Mouse (Mus musculus): ENCODE measurements at regions not wholly inside any gene's neighbourhood (a gene's known extent, or its start where the extent isn't known, plus 50 kb on each side); places are given as distances from the start of the nearest gene placed in this dataset.

DNA sequence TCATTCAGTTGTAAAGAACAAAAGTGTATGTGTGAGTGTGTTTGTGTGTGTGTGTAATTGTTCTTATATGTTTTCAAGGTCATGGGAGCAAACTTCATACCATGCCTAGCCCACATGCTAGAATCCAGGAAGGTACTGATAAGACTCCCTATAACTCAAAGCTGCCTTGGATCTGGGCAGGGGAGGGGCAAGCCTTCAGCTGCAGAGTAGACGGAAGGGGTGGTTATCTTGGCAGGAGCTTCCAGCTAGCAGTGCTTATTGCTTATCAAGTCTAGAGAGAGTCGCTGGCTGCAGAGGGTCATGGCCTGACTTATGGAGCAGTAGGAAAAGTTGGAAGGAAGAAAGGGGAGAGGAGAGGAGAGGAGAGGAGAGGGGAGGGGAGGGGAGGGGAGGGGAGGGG is 172.0 kb downstream of the Ajap1 start:
- Histone ChIP-seq H3K4me1 (ENCODE audit: control insufficient read depth, insufficient read depth, low read length) (no peaks in the 10 kb centered on the region), H3K36me3 (ENCODE audit: control insufficient read depth, insufficient read depth, low read length, poor library complexity, severe bottlenecking) (no peaks in the 10 kb centered on the region), H3K27me3 (ENCODE audit: control insufficient read depth, insufficient read depth, low read length, poor library complexity, severe bottlenecking) (no peaks in the 10 kb centered on the region), H3K9ac (ENCODE audit: low read depth, poor library complexity, severe bottlenecking) (no peak overlapping the region), H3K27ac (ENCODE audit: insufficient read depth, low read length) (no peak overlapping the region), H3K9me3 (replicated peaks; ENCODE audit: control insufficient read depth, insufficient read depth, low read length, poor library complexity, severe bottlenecking) (no peaks in the 10 kb centered on the region), H3K4me3 (ENCODE audit: low read depth, low read length) (no peak overlapping the region)
- no peak for TF ChIP-seq EP300 (IDR thresholded peaks at IDR 0.05; ENCODE audit: insufficient read depth, low read depth, low read length)

GRCm38 (mm10) chr4:153303521-153303920 is 179.1 kb downstream of the Ajap1 start:
- H3K36me3 ChIP-seq (ENCODE audit: control insufficient read depth, insufficient read depth, low read length, poor library complexity, severe bottlenecking) = no peaks in the 10 kb centered on the region
- no peaks in the 10 kb centered on the region for H3K9me3 ChIP-seq (replicated peaks; ENCODE audit: control insufficient read depth, insufficient read depth, low read length, poor library complexity, severe bottlenecking)
- H3K27ac ChIP-seq (ENCODE audit: insufficient read depth, low read length) = no peak overlapping the region
- TF ChIP-seq CTCF (IDR thresholded peaks at IDR 0.05; ENCODE audit: low read depth, low read length) (no peak), EP300 (IDR thresholded peaks at IDR 0.05; ENCODE audit: insufficient read depth, low read depth, low read length) (no peak), POLR2A (IDR thresholded peaks at IDR 0.05; ENCODE audit: insufficient read depth, low read length) (no peak)
- H3K27me3 ChIP-seq (ENCODE audit: control insufficient read depth, insufficient read depth, low read length, poor library complexity, severe bottlenecking) = no peaks in the 10 kb centered on the region
- H3K4me1 ChIP-seq (ENCODE audit: control insufficient read depth, insufficient read depth, low read length) = no peaks in the 10 kb centered on the region
- no peak overlapping the region for H3K9ac ChIP-seq (ENCODE audit: low read depth, poor library complexity, severe bottlenecking)
- H3K4me3 ChIP-seq (ENCODE audit: low read depth, low read length) = no peak overlapping the region

DNA sequence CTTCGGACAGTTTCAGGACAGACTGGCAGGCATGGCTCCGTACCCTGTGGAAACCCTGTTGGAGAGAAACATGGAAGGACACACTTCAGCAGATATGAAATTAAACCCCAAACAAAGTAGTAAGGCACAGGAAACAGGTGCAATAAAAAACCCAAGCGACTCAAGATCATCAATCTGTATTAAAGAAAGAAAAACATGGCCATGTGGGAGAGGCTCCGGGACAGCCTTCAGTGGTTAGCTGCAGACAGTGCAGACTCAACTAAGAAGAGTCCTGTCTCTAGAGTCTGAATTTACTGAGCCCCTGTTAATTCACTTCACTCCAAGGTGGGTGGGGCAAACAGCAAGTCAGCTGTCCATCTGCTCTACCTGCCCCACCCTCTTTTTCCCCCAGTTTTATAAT is 179.8 kb downstream of the Ajap1 start:
- no peak overlapping the region for H3K27ac ChIP-seq (ENCODE audit: insufficient read depth, low read length)
- no peak for TF ChIP-seq CTCF (IDR thresholded peaks at IDR 0.05; ENCODE audit: low read depth, low read length)
- no peak for TF ChIP-seq POLR2A (IDR thresholded peaks at IDR 0.05; ENCODE audit: insufficient read depth, low read length)
- no peak for TF ChIP-seq EP300 (IDR thresholded peaks at IDR 0.05; ENCODE audit: insufficient read depth, low read depth, low read length)
- no peaks in the 10 kb centered on the region for H3K4me1 ChIP-seq (ENCODE audit: control insufficient read depth, insufficient read depth, low read length)
- H3K9me3 ChIP-seq (replicated peaks; ENCODE audit: control insufficient read depth, insufficient read depth, low read length, poor library complexity, severe bottlenecking) = no peaks in the 10 kb centered on the region
- no peak overlapping the region for H3K9ac ChIP-seq (ENCODE audit: low read depth, poor library complexity, severe bottlenecking)
- H3K27me3 ChIP-seq (ENCODE audit: control insufficient read depth, insufficient read depth, low read length, poor library complexity, severe bottlenecking) = no peaks in the 10 kb centered on the region
- no peak overlapping the region for H3K4me3 ChIP-seq (ENCODE audit: low read depth, low read length)
- H3K36me3 ChIP-seq (ENCODE audit: control insufficient read depth, insufficient read depth, low read length, poor library complexity, severe bottlenecking) = no peaks in the 10 kb centered on the region

GRCm38 (mm10) chr4:153298277-153298676 is 184.3 kb downstream of the Ajap1 start:
- Histone ChIP-seq H3K9ac (ENCODE audit: low read depth, poor library complexity, severe bottlenecking) (no peak overlapping the region), H3K4me3 (ENCODE audit: low read depth, low read length) (no peak overlapping the region), H3K27me3 (ENCODE audit: control insufficient read depth, insufficient read depth, low read length, poor library complexity, severe bottlenecking) (no peaks in the 10 kb centered on the region), H3K36me3 (ENCODE audit: control insufficient read depth, insufficient read depth, low read length, poor library complexity, severe bottlenecking) (no peaks in the 10 kb centered on the region), H3K9me3 (replicated peaks; ENCODE audit: control insufficient read depth, insufficient read depth, low read length, poor library complexity, severe bottlenecking) (no peaks in the 10 kb centered on the region), H3K4me1 (ENCODE audit: control insufficient read depth, insufficient read depth, low read length) (no peaks in the 10 kb centered on the region), H3K27ac (ENCODE audit: insufficient read depth, low read length) (no peak overlapping the region)
- no peak for TF ChIP-seq POLR2A (IDR thresholded peaks at IDR 0.05; ENCODE audit: insufficient read depth, low read length)
- no peak for TF ChIP-seq CTCF (IDR thresholded peaks at IDR 0.05; ENCODE audit: low read depth, low read length)
- TF ChIP-seq EP300 (IDR thresholded peaks at IDR 0.05; ENCODE audit: insufficient read depth, low read depth, low read length) = no peak

DNA sequence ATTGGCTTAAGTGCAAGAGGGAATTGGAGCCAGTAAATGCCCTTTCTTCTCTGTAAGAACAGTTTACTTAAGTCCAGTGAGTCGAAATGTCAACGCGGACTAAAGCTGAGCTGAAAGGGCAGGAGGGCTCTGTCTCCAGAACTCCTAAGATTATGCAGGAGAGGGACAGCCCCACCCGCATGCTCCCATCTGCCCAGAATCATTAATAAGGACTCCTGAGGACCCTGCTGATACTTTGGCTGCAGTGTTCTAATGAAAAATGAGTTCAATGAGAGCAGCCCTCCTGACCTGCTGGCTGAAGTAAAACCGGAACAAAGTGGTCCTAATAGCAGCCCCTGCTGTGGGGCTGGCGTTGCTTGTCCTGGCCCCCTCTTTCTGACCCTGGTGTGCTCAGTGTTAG is 187.8 kb downstream of the Ajap1 start:
- Histone ChIP-seq H3K9me3 (replicated peaks; ENCODE audit: control insufficient read depth, insufficient read depth, low read length, poor library complexity, severe bottlenecking) (no peaks in the 10 kb centered on the region), H3K9ac (ENCODE audit: low read depth, poor library complexity, severe bottlenecking) (no peak overlapping the region), H3K4me1 (ENCODE audit: control insufficient read depth, insufficient read depth, low read length) (no peaks in the 10 kb centered on the region), H3K27ac (ENCODE audit: insufficient read depth, low read length) (no peak overlapping the region), H3K27me3 (ENCODE audit: control insufficient read depth, insufficient read depth, low read length, poor library complexity, severe bottlenecking) (no peaks in the 10 kb centered on the region), H3K4me3 (ENCODE audit: low read depth, low read length) (no peak overlapping the region), H3K36me3 (ENCODE audit: control insufficient read depth, insufficient read depth, low read length, poor library complexity, severe bottlenecking) (no peaks in the 10 kb centered on the region)
- TF ChIP-seq POLR2A (IDR thresholded peaks at IDR 0.05; ENCODE audit: insufficient read depth, low read length) (no peak), EP300 (IDR thresholded peaks at IDR 0.05; ENCODE audit: insufficient read depth, low read depth, low read length) (no peak), CTCF (IDR thresholded peaks at IDR 0.05; ENCODE audit: low read depth, low read length) (no peak)

GRCm38 (mm10) chr4:153293137-153293536 is 189.5 kb downstream of the Ajap1 start:
- Histone ChIP-seq H3K4me1 (ENCODE audit: control insufficient read depth, insufficient read depth, low read length) (no peaks in the 10 kb centered on the region), H3K27ac (ENCODE audit: insufficient read depth, low read length) (no peak overlapping the region), H3K9ac (ENCODE audit: low read depth, poor library complexity, severe bottlenecking) (no peak overlapping the region), H3K9me3 (replicated peaks; ENCODE audit: control insufficient read depth, insufficient read depth, low read length, poor library complexity, severe bottlenecking) (no peaks in the 10 kb centered on the region), H3K4me3 (ENCODE audit: low read depth, low read length) (no peak overlapping the region), H3K27me3 (ENCODE audit: control insufficient read depth, insufficient read depth, low read length, poor library complexity, severe bottlenecking) (no peaks in the 10 kb centered on the region), H3K36me3 (ENCODE audit: control insufficient read depth, insufficient read depth, low read length, poor library complexity, severe bottlenecking) (no peaks in the 10 kb centered on the region)
- no peak for TF ChIP-seq POLR2A (IDR thresholded peaks at IDR 0.05; ENCODE audit: insufficient read depth, low read length)

Data from ES-Bruce4 (cell line).